Mouse (Mus musculus): ENCODE results near the gene Obox5.
"Not testable (repeated sequence)": the region's sequence is repeated elsewhere in the genome, so short reads cannot be mapped to it uniquely, and the experiment has no call there.

Gene Obox5

DNA sequence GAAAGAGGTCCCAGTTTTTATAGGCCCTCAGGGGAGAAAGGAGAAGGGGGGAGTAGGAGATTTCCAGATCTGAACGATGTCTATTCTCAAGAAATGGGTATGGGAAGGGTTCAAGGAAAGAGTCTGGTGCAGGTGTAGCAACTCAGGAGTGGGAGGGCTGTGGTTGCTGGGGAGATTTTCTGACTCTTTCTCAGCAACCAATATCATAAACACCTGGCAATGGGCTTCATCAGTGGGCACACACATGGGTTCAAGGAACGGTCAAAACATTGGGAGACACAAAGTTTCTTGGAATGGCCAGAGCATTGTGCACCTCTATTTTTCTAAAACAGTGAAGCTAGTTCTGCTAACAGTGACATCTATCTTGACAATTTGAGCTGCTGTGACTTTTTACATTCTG is at the start of gene Obox5:
Obox5 (plus strand) TSS at position 301 of the 400 bp plus-strand sequence.
- DNase-seq (ENCODE audit: low spot score), result not testable (repeated sequence)

DNA sequence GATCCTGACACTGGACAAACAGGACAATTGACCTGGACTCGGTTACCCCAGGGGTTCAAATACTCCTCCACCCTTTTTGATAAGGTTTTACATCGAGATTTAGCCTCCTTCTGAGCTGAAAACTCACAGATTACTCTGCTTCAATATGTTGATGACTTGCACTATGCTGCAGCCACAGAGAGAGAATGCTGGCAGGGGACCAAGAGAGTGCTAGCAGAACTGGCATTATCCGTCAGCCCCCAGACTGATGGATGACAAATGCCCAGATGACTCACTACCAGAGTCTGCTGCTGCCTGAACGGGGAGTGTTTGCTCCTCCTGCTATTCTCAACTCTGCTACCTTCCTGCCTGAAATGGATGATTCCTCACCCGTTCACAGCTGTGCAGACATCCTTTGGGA is 635 bp upstream of the Obox5 start:
- not testable (repeated sequence) for DNase-seq (ENCODE audit: low spot score)
